Mouse (Mus musculus) cerebellum, postnatal 4 days (tissue): ENCODE data around the gene Mier3.

Experiments used
- DNase-seq, 2 experiments: peaks; one replicate each; pipeline ENCODE4 v3.0.0; 2022; ENCODE audit warnings: low spot score in 2 of 2, mixed read lengths in 1 of 2

Mier3 gene

DNA sequence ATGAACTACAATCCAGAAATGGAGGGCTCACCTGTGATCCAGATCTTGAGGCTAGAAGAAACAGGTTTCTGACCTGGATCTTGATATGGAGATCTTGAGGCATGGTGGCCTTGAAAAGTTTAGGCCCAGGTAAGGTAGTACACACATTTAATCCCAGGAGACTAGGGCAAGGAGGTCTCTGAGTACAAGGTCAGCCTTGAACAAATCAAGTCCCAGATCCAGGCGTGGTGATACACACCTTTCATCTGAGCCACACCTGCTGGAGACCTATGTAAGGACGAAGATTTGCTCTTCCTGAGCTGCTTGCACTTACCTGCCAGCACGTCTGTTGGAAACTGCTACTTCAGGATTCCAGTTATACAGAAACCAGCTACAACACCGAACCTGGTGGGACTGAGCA lies at the start of gene Mier3:
Mier3 (plus strand) TSS at position 301 of the 400 bp plus-strand sequence.
- no peak for DNase-seq

GRCm38 (mm10) chr13:111634163-111635160 lies 46.3 kb upstream of the Mier3 start:
- DNase-seq = no peak

- no peak for DNase-seq
Measured at GRCm38 (mm10) chr13:111640319-111640718, 40.5 kb upstream of the Mier3 start.

- no peak for DNase-seq
Measured at GRCm38 (mm10) chr13:111643636-111644035, 37.1 kb upstream of the Mier3 start.

DNA sequence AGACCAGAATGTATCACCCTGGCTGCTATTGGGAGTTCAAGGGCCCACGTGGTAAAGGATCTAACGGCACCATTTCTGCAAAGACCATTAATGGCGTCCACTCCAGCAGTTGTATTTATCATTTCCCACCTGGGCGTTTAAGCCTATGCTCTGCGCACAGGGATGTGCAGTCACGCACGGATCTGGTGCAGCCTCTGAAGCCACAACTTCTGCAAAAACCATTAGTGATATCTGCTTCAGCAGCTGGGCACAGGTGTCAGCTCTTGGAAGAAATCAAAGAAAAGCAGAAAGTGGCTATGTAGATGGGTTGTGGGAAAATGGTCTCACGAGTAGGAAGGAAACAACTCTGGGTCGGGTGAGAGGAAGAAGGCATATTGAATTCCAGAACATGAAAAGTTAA lies 34.6 kb upstream of the Mier3 start:
- no peak for DNase-seq

DNA sequence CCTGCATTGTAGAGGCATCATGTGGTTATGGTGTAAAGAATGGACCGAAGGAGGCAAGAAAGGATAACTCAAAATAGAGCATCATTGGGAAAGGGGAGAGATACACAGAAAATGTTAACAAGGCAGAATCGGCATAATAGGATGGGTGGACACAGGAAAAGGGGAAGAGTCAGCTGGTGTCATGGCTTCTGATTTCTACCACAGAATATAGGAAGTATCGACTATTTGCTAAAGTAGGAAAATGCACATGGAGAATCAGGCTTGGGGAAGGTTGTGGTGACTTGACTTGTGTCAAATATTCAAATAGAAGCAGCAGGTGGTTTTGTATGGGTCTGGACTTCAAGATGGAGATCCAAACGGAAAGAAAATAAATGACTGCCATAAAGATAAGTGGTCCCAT lies 33.5 kb upstream of the Mier3 start:
- no peak for DNase-seq

DNA sequence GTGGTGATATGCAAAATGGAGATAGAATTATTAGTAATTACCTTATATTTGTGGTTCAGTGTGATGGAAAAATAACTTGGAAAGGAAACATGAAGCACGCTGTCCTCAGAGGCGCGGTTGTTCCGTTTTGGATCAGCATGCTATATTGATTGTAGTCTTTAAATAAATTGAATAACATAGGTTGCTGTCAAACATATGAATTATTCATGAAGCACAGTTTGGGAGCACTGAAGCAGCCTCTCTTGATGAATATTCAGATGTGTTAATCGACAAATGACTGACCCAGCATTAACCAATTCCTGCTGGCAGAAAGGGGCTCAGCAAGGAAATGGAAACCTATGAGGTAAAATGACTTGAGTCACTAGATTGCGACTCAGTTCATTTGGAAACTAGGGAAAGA lies 29.8 kb upstream of the Mier3 start:
- no peak for DNase-seq

- DNase-seq = no peak
Measured at GRCm38 (mm10) chr13:111655273-111655672, 25.5 kb upstream of the Mier3 start.

DNA sequence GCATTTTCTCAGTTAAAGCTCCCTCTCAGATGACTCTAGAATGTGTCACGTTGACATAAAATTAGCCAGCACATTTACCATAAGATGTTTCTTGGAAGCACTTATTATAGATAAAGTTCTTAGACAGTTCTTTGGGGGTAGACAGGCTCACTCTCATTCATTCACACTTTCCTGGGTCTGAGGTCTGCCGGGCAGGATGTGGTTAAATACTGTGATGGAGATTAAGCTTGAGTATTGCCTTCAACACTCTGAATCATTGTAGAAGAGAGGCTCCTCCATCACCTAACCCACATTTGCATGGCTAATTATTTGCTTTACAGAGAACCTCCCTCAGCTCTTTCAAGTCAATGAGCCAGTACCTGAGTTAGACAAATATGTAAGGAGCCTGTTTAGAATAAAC lies 24.9 kb upstream of the Mier3 start:
- DNase-seq = no peak

- no peak for DNase-seq
Measured at GRCm38 (mm10) chr13:111656309-111656708, 24.5 kb upstream of the Mier3 start.

GRCm38 (mm10) chr13:111656769-111657168 lies 24.0 kb upstream of the Mier3 start:
- no peak for DNase-seq

GRCm38 (mm10) chr13:111658501-111659280 lies 22.1 kb upstream of the Mier3 start:
- DNase-seq = no peak

DNA sequence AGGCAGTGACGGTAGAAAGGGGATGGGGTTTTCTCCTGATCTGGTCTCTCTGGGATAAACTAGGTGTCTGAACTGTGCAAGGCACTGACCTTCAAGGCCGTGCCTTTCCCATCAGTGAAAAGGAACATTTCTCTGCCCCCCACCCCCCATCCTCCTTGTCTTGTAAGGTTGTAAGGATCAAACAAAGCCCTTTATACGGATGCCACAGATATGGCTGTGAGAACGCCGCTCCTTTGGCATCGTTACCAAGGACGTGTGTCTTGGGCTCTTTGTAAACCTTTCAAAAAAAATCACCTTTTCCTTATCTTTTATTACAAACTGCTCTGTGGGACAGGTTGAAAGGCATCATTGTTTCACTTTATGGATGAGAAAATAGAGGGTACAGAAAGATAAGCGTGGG lies 21.3 kb upstream of the Mier3 start:
- no peak for DNase-seq

DNA sequence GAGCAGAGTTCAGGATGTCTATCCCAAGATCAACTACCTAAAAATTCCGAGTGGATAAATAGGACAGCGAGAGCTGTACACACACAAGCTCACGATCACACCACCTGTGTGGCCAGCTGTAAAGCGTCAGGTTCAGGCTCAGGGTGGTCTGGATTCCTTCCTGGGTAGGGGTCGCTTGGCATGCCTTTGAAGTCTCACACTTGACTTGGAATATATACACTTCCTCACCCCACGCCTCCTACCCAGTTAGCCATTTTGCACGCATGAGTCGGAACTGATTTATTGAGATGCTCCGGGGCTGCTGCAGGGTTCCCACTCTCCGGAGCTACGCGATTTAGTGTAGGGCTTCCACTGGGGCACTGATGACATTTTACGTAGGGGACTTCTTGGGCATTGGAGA lies 20.7 kb upstream of the Mier3 start:
- DNase-seq = no peak

- no peak for DNase-seq
Measured at GRCm38 (mm10) chr13:111660556-111660955, 20.2 kb upstream of the Mier3 start.

- DNase-seq = no peak
Measured at GRCm38 (mm10) chr13:111668016-111668415, 12.8 kb upstream of the Mier3 start.

DNA sequence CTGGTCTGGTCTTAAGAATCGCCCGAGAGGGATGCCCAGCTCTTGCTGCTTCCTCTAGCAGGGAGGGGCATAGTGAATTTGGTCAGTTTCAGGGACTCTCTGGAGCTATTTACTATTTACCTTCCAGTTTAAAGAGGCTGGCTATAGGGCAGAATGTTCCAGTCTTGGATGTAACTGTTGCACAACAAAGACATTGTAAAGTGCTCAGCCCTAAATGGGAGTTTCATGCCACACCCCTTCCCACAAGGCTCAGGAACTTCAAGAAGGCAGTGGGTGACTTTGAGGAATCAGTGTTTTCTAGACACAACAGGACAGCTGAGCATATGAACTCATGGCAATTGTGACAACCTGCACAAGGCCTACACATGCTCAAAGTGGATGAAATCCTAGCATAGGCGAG lies 3.9 kb upstream of the Mier3 start:
- no peak for DNase-seq

GRCm38 (mm10) chr13:111684056-111684625 lies 3.4 kb downstream of the Mier3 start:
- no peak for DNase-seq

- peak; percentile 76 to 89 for DNase-seq
Measured at GRCm38 (mm10) chr13:111685751-111686462, 5.1 kb downstream of the Mier3 start.

DNA sequence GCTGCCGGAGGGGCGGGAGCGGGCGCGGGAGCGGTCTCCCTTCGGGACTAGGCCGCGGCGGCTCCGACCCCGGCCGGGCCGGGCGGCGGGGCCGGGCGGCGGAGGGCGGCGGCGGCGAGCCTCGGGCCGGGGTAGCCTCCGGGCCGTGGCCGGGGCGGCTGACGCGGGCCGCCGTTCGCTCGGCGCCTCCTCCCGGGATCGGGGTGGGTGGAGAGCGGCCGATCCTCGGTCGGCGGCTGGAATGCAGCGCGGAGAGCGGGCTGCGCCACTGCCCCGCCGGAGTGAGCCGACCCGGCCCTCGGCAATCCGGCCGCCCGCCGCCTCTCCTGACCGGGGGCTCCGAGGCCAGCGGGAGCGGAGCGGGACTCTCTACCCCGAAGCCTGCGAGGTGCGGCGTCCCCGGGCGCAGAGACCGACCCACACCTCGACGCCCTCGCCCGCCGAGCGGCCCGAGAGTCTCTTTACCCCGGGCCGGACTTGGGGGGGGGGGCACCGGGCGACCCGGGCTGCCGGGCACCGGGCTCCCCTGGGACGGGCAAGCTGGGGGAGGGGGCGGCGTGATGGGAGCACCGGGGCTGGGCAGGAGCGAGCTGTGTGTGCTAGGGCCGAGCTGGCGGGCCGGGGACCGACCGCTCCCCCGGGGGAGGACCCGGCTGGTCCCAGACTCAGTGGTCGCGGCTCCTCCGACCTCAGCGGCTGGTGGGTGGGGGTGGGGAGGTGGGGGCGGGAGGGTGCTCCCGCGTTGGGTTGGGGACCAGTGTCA lies 5.9 kb downstream of the Mier3 start:
- peak; percentile 23 to 41 for DNase-seq

- peak; percentile 42 to 55 for DNase-seq
Measured at GRCm38 (mm10) chr13:111687285-111687781, 6.6 kb downstream of the Mier3 start.
